Mouse (Mus musculus): ENCODE data around the gene Olfr654. TPM values are rescaled to one million over a fixed set of nuclear protein-coding genes. Genes with fewer than 3 reads are reported as not detected.

Olfr654 gene
- polyA plus RNA-seq, 1 experiment from 2014 or later, result not detected

DNA sequence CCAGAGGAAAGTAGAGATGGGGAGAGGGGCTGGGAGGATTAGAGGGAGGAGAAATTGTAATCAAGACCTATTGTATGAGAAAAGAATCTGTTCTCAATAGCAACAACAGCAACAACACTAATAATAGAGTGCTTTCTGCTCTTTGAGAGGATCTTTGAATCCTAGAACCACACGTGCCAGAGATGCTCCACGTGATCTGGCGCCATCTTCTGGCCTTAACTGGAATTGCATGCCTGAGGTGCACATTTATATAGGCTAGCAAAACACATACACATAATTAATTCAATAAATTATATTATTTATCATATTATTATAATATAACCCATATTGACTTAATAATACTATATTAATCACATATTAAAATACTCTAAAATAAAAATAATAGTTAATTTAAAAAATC, 16.3 kb downstream of the Olfr654 start:
- ATAC-seq (replicated peaks; ENCODE audit: insufficient number of reproducible peaks, low FRiP score, low TSS enrichment), result no peak
- no peaks in the 10 kb centered on the region for H3K36me3 ChIP-seq (ENCODE audit: control insufficient read depth, insufficient read depth, low read length)
- 2% methylated on average over 3 of the region's 3 CpGs for WGBS (ENCODE audit: insufficient replicate concordance)
- no peak overlapping the region for H3K4me2 ChIP-seq
- H3K4me3 ChIP-seq (ENCODE audit: low read depth, low read length), result no peak overlapping the region
- H3K27ac ChIP-seq (ENCODE audit: low read depth, low read length), result no peak overlapping the region
- no peak overlapping the region for H3K9ac ChIP-seq (ENCODE audit: low read depth, low read length)
- H3K4me1 ChIP-seq (ENCODE audit: control insufficient read depth, insufficient read depth, low read length), result no peaks in the 10 kb centered on the region
- H3K9me3 ChIP-seq (replicated peaks; ENCODE audit: control insufficient read depth, low read length), result 0 out of 2 replicates have a peak, but pooled peaks cover 2% of the 10 kb centered on the region
- no peaks in the 10 kb centered on the region for H3K27me3 ChIP-seq (ENCODE audit: control insufficient read depth, insufficient read depth, low read length)

- Histone ChIP-seq H3K4me2 (no peak overlapping the region), H3K27ac (ENCODE audit: low read depth, low read length) (no peak overlapping the region), H3K4me1 (ENCODE audit: control insufficient read depth, insufficient read depth, low read length) (no peaks in the 10 kb centered on the region), H3K4me3 (ENCODE audit: low read depth, low read length) (no peak overlapping the region), H3K9ac (ENCODE audit: low read depth, low read length) (no peak overlapping the region), H3K27me3 (ENCODE audit: control insufficient read depth, insufficient read depth, low read length) (no peaks in the 10 kb centered on the region), H3K9me3 (replicated peaks; ENCODE audit: control insufficient read depth, low read length) (0 out of 2 replicates have a peak, but pooled peaks cover 2% of the 10 kb centered on the region), H3K36me3 (ENCODE audit: control insufficient read depth, insufficient read depth, low read length) (no peaks in the 10 kb centered on the region)
- no peak for ATAC-seq (replicated peaks; ENCODE audit: insufficient number of reproducible peaks, low FRiP score, low TSS enrichment)
Observed at GRCm38 (mm10) chr7:104604727-104605126, 17.9 kb downstream of the Olfr654 start.

DNA sequence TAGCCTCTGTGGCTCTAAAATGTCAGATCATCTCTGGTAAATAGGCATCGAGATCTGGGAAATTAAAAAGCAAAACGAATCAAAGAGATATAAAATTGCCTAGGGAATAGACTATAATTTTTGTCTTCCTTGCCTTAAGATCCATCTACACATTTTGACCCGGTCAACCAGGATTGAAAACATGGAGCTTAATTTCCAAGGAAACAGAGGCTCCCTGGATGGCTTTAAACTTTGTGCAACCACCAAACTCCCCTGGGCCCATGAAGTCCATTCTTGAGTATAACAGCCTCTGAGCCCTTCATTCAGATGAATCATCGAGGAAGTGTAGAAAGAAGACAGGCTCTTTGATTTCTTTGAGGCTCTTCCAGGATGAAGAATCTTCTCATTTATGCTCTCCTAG, 26.8 kb downstream of the Olfr654 start, which contains the start of gene Olfr656:
Gene Olfr656, plus strand, starts transcription at position 301 of the 400 bp plus-strand sequence.
- H3K4me2 ChIP-seq, result no peak within 1 kb of the TSS
- H3K27ac ChIP-seq (ENCODE audit: low read depth, low read length), result no peak within 1 kb of the TSS
- no peak for ATAC-seq (replicated peaks; ENCODE audit: insufficient number of reproducible peaks, low FRiP score, low TSS enrichment)
- H3K4me1 ChIP-seq (ENCODE audit: control insufficient read depth, insufficient read depth, low read length), result no peaks in the 10 kb centered on the region
- no peaks in the 10 kb centered on the region for H3K9me3 ChIP-seq (replicated peaks; ENCODE audit: control insufficient read depth, low read length)
- no peak within 1 kb of the TSS for H3K4me3 ChIP-seq (ENCODE audit: low read depth, low read length)
- WGBS (ENCODE audit: insufficient replicate concordance), result 75% methylated on average over 4 of the region's 4 CpGs
- no peaks in the 10 kb centered on the region for H3K27me3 ChIP-seq (ENCODE audit: control insufficient read depth, insufficient read depth, low read length)
- no peak within 1 kb of the TSS for H3K9ac ChIP-seq (ENCODE audit: low read depth, low read length)
- H3K36me3 ChIP-seq (ENCODE audit: control insufficient read depth, insufficient read depth, low read length), result no peaks in the 10 kb centered on the region

GRCm38 (mm10) chr7:104624494-104624893, 37.7 kb downstream of the Olfr654 start, which contains the start of gene Olfr657:
Olfr657 (plus strand) TSS chr7:104624794.
- H3K36me3 ChIP-seq (ENCODE audit: control insufficient read depth, insufficient read depth, low read length), result no peaks in the 10 kb centered on the region
- H3K4me1 ChIP-seq (ENCODE audit: control insufficient read depth, insufficient read depth, low read length), result no peaks in the 10 kb centered on the region
- no peak for ATAC-seq (replicated peaks; ENCODE audit: insufficient number of reproducible peaks, low FRiP score, low TSS enrichment)
- no peak within 1 kb of the TSS for H3K27ac ChIP-seq (ENCODE audit: low read depth, low read length)
- no peak within 1 kb of the TSS for H3K9ac ChIP-seq (ENCODE audit: low read depth, low read length)
- no peaks in the 10 kb centered on the region for H3K27me3 ChIP-seq (ENCODE audit: control insufficient read depth, insufficient read depth, low read length)
- H3K4me2 ChIP-seq, result no peak within 1 kb of the TSS
- no peaks in the 10 kb centered on the region for H3K9me3 ChIP-seq (replicated peaks; ENCODE audit: control insufficient read depth, low read length)
- no peak within 1 kb of the TSS for H3K4me3 ChIP-seq (ENCODE audit: low read depth, low read length)

Other genes starting within 250 kb of the Olfr654 start
- 1.6 and 2.8 TPM in 2 replicates for gene Trim12c, start 233.7 kb upstream of the Olfr654 start, polyA plus RNA-seq (2014; fragmentation: Nextera tagmentation; extraction: Ambion mirVana)
- gene Trim30b, start 217.1 kb upstream of the Olfr654 start, polyA plus RNA-seq (2014; fragmentation: Nextera tagmentation; extraction: Ambion mirVana), result 0.16 TPM in 1 of 2 replicates, not detected in the other
- gene Trim30c, start 186.2 kb upstream of the Olfr654 start, polyA plus RNA-seq (2014; fragmentation: Nextera tagmentation; extraction: Ambion mirVana), result not detected in 2 replicates
- 0.45 and 0.80 TPM in 2 replicates for gene Trim30a, start 121.8 kb upstream of the Olfr654 start, polyA plus RNA-seq (2014; fragmentation: Nextera tagmentation; extraction: Ambion mirVana)
- 0.07 TPM in 1 of 2 replicates, not detected in the other for gene Trim30d, start 79.2 kb upstream of the Olfr654 start, polyA plus RNA-seq (2014; fragmentation: Nextera tagmentation; extraction: Ambion mirVana)
- gene Olfr651, start 36.9 kb upstream of the Olfr654 start, polyA plus RNA-seq (2014; fragmentation: Nextera tagmentation; extraction: Ambion mirVana), result not detected in 2 replicates
- not detected in 2 replicates for gene Olfr652, start 26.1 kb upstream of the Olfr654 start, polyA plus RNA-seq (2014; fragmentation: Nextera tagmentation; extraction: Ambion mirVana)
- gene Olfr653, start 9.7 kb upstream of the Olfr654 start, polyA plus RNA-seq (2014; fragmentation: Nextera tagmentation; extraction: Ambion mirVana), result not detected in 2 replicates
- not detected in 2 replicates for gene Olfr655, start 14.8 kb downstream of the Olfr654 start, polyA plus RNA-seq (2014; fragmentation: Nextera tagmentation; extraction: Ambion mirVana)
- not detected in 2 replicates for gene Olfr656, start 26.9 kb downstream of the Olfr654 start, polyA plus RNA-seq (2014; fragmentation: Nextera tagmentation; extraction: Ambion mirVana)
- gene Olfr657, start 37.8 kb downstream of the Olfr654 start, polyA plus RNA-seq (2014; fragmentation: Nextera tagmentation; extraction: Ambion mirVana), result not detected in 2 replicates
- gene Olfr658, start 60.3 kb downstream of the Olfr654 start, polyA plus RNA-seq (2014; fragmentation: Nextera tagmentation; extraction: Ambion mirVana), result 0.09 TPM in 1 of 2 replicates, not detected in the other
- gene Olfr659, start 79.7 kb downstream of the Olfr654 start, polyA plus RNA-seq (2014; fragmentation: Nextera tagmentation; extraction: Ambion mirVana), result not detected in 2 replicates
- gene Olfr661, start 99.5 kb downstream of the Olfr654 start, polyA plus RNA-seq (2014; fragmentation: Nextera tagmentation; extraction: Ambion mirVana), result not detected in 2 replicates
- not detected in 2 replicates for gene Usp17le, start 190.4 kb downstream of the Olfr654 start, polyA plus RNA-seq (2014; fragmentation: Nextera tagmentation; extraction: Ambion mirVana)

All from heart, embryonic 11.5 days (tissue).